Mouse (Mus musculus) ES-Bruce4 (cell line): ENCODE measurements around the gene Cfl2. TPM values are rescaled to one million over a fixed set of nuclear protein-coding genes. Genes with fewer than 3 reads are reported as not detected.
"Not testable (repeated sequence)": the region's sequence is repeated elsewhere in the genome, so short reads cannot be mapped to it uniquely, and the experiment has no call there.

Experiments used
- H3K27ac ChIP-seq: 2 replicates; pipeline ENCODE4 v1.5.1; 2012; ENCODE audit warnings: low read length, inconsistent platforms; ENCODE audit not compliant: insufficient read depth
- H3K27me3 ChIP-seq: 2 replicates; pipeline ENCODE4 v1.6.1; 2012; ENCODE audit warnings: mild to moderate bottlenecking, low read length, inconsistent platforms; ENCODE audit not compliant: control insufficient read depth, poor library complexity, insufficient read depth, severe bottlenecking
- H3K36me3 ChIP-seq: 2 replicates; pipeline ENCODE4 v1.6.1; 2012; ENCODE audit warnings: inconsistent platforms, mild to moderate bottlenecking, low read length, moderate library complexity; ENCODE audit not compliant: control insufficient read depth, poor library complexity, insufficient read depth, severe bottlenecking
- H3K4me1 ChIP-seq: one replicate; pipeline ENCODE4 v1.8.1; 2011; ENCODE audit warnings: low read length; ENCODE audit not compliant: control insufficient read depth, insufficient read depth
- H3K4me3 ChIP-seq: 2 replicates; pipeline ENCODE4 v1.5.1; 2011; ENCODE audit warnings: low read depth, mild to moderate bottlenecking, low read length
- H3K9ac ChIP-seq: 2 replicates; pipeline ENCODE4 v1.6.1; 2012; ENCODE audit warnings: low read depth, mild to moderate bottlenecking, inconsistent platforms; ENCODE audit not compliant: poor library complexity, severe bottlenecking
- H3K9me3 ChIP-seq: replicated peaks from 2 replicates; pipeline ENCODE4 v1.6.1; 2012; ENCODE audit warnings: mild to moderate bottlenecking, low read length, inconsistent platforms; ENCODE audit not compliant: control insufficient read depth, poor library complexity, insufficient read depth, severe bottlenecking
- CTCF ChIP-seq: IDR thresholded peaks from one replicate; pipeline ENCODE4 v1.8.1; 2011; ENCODE audit warnings: low read depth, low read length
- EP300 ChIP-seq: IDR thresholded peaks from 2 replicates; pipeline ENCODE4 v1.6.1; 2011; ENCODE audit warnings: low read depth, low read length; ENCODE audit not compliant: insufficient read depth
- POLR2A ChIP-seq: IDR thresholded peaks from one replicate; pipeline ENCODE4 v1.8.1; 2011; ENCODE audit warnings: low read length; ENCODE audit not compliant: insufficient read depth
- polyA plus RNA-seq: library from polyadenylated mRNA; stranded (reverse); fragments of >200 nt; gene quantifications from 2 replicates; pipeline ENCODE4 v1.2.4, GENCODE M21; 2011; ENCODE audit warnings: low read depth; ENCODE audit not compliant: missing spikeins, insufficient read depth, insufficient read length

Gene Cfl2
- polyA plus RNA-seq = 75.2 and 77.5 TPM in 2 replicates

GRCm38 (mm10) chr12:54862606-54863535, at the start of gene Cfl2:
Gene Cfl2 (minus strand): TSS chr12:54862877.
- peak within 1 kb of the TSS; percentile 90 for H3K9ac ChIP-seq
- H3K4me3 ChIP-seq = peak within 1 kb of the TSS; percentile 81
- peak within 1 kb of the TSS; percentile 38 for H3K27ac ChIP-seq
- H3K27me3 ChIP-seq = no peaks in the 10 kb centered on the region
- H3K36me3 ChIP-seq = peaks cover 16% of the 10 kb centered on the region
- H3K9me3 ChIP-seq = no peaks in the 10 kb centered on the region
- no peaks in the 10 kb centered on the region for H3K4me1 ChIP-seq
- TF ChIP-seq POLR2A = no peak
- no peak for TF ChIP-seq EP300
- no peak for TF ChIP-seq CTCF

GRCm38 (mm10) chr12:54910387-54910786, 47.7 kb upstream of the Cfl2 start:
- Histone ChIP-seq H3K27me3 (no peaks in the 10 kb centered on the region), H3K36me3 (peaks cover 30% of the 10 kb centered on the region), H3K4me1 (no peaks in the 10 kb centered on the region), H3K9me3 (no peaks in the 10 kb centered on the region), H3K4me3 (no peak overlapping the region), H3K9ac (no peak overlapping the region), H3K27ac (no peak overlapping the region)
- TF ChIP-seq CTCF = no peak
- TF ChIP-seq POLR2A = no peak
- TF ChIP-seq EP300 = no peak

GRCm38 (mm10) chr12:54892559-54892958, 29.9 kb upstream of the Cfl2 start:
- not testable (repeated sequence) for H3K9me3 ChIP-seq, H3K9ac ChIP-seq, H3K4me3 ChIP-seq, H3K27me3 ChIP-seq, H3K4me1 ChIP-seq, H3K36me3 ChIP-seq, H3K27ac ChIP-seq

- H3K4me1 ChIP-seq = no peaks in the 10 kb centered on the region
- H3K27me3 ChIP-seq = no peaks in the 10 kb centered on the region
- no peak overlapping the region for H3K9ac ChIP-seq
- H3K36me3 ChIP-seq = peaks cover 3% of the 10 kb centered on the region; the same call in 1 of the 2 replicates
- TF ChIP-seq EP300 (no peak), CTCF (peak; percentile 56), POLR2A (no peak)
- H3K9me3 ChIP-seq = no peaks in the 10 kb centered on the region
- H3K27ac ChIP-seq = no peak overlapping the region
- no peak overlapping the region for H3K4me3 ChIP-seq
Observed at GRCm38 (mm10) chr12:54890426-54890825, 27.7 kb upstream of the Cfl2 start.

GRCm38 (mm10) chr12:54887580-54888127, 25.0 kb upstream of the Cfl2 start:
- Histone ChIP-seq H3K36me3 (no peaks in the 10 kb centered on the region), H3K27me3 (no peaks in the 10 kb centered on the region), H3K27ac (no peak overlapping the region), H3K9me3 (no peaks in the 10 kb centered on the region), H3K4me1 (no peaks in the 10 kb centered on the region), H3K9ac (no peak overlapping the region), H3K4me3 (no peak overlapping the region)
- no peak for TF ChIP-seq CTCF
- TF ChIP-seq POLR2A = no peak
- TF ChIP-seq EP300 = no peak

GRCm38 (mm10) chr12:54879630-54880029, 17.0 kb upstream of the Cfl2 start:
- H3K9me3 ChIP-seq = no peaks in the 10 kb centered on the region
- H3K27ac ChIP-seq = no peak overlapping the region
- no peaks in the 10 kb centered on the region for H3K4me1 ChIP-seq

More at GRCm38 (mm10) chr12:54879630-54880029, 17.0 kb upstream of the Cfl2 start:
- no peaks in the 10 kb centered on the region for H3K36me3 ChIP-seq
- no peak overlapping the region for H3K9ac ChIP-seq
- no peak overlapping the region for H3K4me3 ChIP-seq
- no peaks in the 10 kb centered on the region for H3K27me3 ChIP-seq
- no peak for TF ChIP-seq EP300
- no peak for TF ChIP-seq POLR2A
- TF ChIP-seq CTCF = peak; percentile 27
